Mouse (Mus musculus) hindbrain, embryonic 12.5 days (tissue): ENCODE results near the gene Zfhx3. TPM values are rescaled to one million over a fixed set of nuclear protein-coding genes. Genes with fewer than 3 reads are reported as not detected.
A peak's percentile ranks its signal among the peaks of the same experiment; 100 is the strongest.

ENCODE experiments used
- ATAC-seq: fragments of 200-750 bp; cut with Nextera tagmentation; 2 replicates; pipeline ENCODE4 v1.8.0; 2017; ENCODE audit warnings: moderate TSS enrichment; ENCODE audit not compliant: low FRiP score
- H3K27ac ChIP-seq: fragments of 300-500 bp; sonication (generic); 2 replicates; pipeline ENCODE4 v1.5.1; 2016; ENCODE audit warnings: mild to moderate bottlenecking
- H3K27me3 ChIP-seq: fragments of 300-500 bp; sonication (generic); 2 replicates; pipeline ENCODE4 v1.6.1; 2016; ENCODE audit warnings: mild to moderate bottlenecking
- H3K36me3 ChIP-seq: fragments of 300-500 bp; sonication (generic); 2 replicates; pipeline ENCODE4 v1.6.1; 2016; ENCODE audit warnings: mild to moderate bottlenecking
- H3K4me1 ChIP-seq: fragments of 300-500 bp; sonication (generic); 2 replicates; pipeline ENCODE4 v1.6.1; 2016
- H3K4me2 ChIP-seq: fragments of 300-500 bp; sonication (generic); replicated peaks from 2 replicates; pipeline ENCODE4 v1.6.1; 2016; ENCODE audit warnings: mild to moderate bottlenecking
- H3K4me3 ChIP-seq: fragments of 300-500 bp; sonication (generic); 2 replicates; pipeline ENCODE4 v1.5.1; 2016; ENCODE audit warnings: mild to moderate bottlenecking
- H3K9ac ChIP-seq: fragments of 300-500 bp; sonication (generic); 2 replicates; pipeline ENCODE4 v1.6.1; 2016; ENCODE audit warnings: mild to moderate bottlenecking, moderate library complexity
- H3K9me3 ChIP-seq: fragments of 300-500 bp; sonication (generic); replicated peaks from 2 replicates; pipeline ENCODE4 v1.6.1; 2016; ENCODE audit warnings: mild to moderate bottlenecking
- WGBS: fragments of 180-500 bp; shearing (Covaris S2); methylation state at CpG from one replicate; pipeline ENCODE4 v1.1.7; 2016; 5-methylcytosine and 5-hydroxymethylcytosine counted together
- polyA plus RNA-seq: library from polyadenylated mRNA; unstranded; fragments of >200 nt; fragmentation: Nextera tagmentation; extraction: Ambion mirVana; gene quantifications from 2 replicates; pipeline ENCODE4 v1.2.1, GENCODE M21; 2016

The Zfhx3 gene
- polyA plus RNA-seq, 1 experiment from 2014 or later, result 56.8 TPM

DNA sequence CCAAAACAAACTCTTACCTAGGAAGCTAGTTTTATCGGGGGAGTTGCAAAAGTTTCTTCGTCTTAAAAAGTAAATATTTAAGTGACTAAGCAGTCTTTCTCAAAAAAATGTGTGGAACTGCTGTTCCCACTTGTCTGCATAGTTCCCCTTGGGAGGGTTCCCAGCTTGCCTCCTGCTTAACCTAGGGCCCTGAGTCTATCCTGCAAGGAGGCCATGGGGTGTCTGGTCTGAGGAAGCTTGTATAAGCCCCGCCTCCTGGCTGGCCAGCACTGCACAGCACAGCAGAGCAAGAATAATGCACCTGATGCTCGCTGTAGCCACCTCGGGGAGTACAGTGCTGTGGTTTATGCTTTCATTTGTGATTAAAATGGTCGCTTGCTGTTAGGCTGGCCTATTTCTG is 775.6 kb downstream of the Zfhx3 start:
- Histone ChIP-seq H3K36me3 (no peaks in the 10 kb centered on the region), H3K9me3 (no peaks in the 10 kb centered on the region), H3K4me3 (peak overlapping the region; percentile 82), H3K4me1 (peaks cover 92% of the 10 kb centered on the region), H3K4me2 (peak overlapping the region; percentile 96), H3K27me3 (peaks cover 53% of the 10 kb centered on the region), H3K9ac (peak overlapping the region; percentile 45), H3K27ac (peak overlapping the region; percentile 64)
- no peak for ATAC-seq
- 30% methylated on average over 6 of the region's 6 CpGs for WGBS

DNA sequence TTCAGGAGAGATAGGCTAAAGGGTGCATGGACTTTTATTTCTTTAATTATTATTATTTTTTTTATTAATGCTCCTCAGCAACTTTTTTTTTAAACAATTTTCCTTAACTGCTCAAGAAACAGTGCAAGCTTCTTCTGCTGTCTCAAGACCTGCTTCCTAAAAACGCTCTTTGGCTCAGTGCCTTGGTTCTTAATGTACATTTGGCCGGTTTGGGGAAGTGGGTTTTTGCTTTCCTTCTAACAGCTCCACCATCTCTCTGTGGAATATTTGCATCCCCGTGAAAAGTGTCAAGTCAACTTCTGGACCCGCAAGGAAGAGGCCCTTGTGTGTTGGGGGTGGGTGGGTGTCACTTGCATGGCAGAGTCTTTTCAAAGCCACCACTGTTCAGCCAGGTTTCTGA is 778.4 kb downstream of the Zfhx3 start:
- WGBS, result 59% methylated on average over 4 of the region's 4 CpGs
- ATAC-seq, result no peak
- H3K27ac ChIP-seq, result no peak overlapping the region
- H3K9me3 ChIP-seq, result no peaks in the 10 kb centered on the region
- peaks cover 65% of the 10 kb centered on the region for H3K27me3 ChIP-seq
- H3K4me1 ChIP-seq, result peaks cover 90% of the 10 kb centered on the region
- H3K36me3 ChIP-seq, result no peaks in the 10 kb centered on the region
- H3K4me3 ChIP-seq, result no peak overlapping the region
- H3K4me2 ChIP-seq, result no peak overlapping the region
- H3K9ac ChIP-seq, result no peak overlapping the region

DNA sequence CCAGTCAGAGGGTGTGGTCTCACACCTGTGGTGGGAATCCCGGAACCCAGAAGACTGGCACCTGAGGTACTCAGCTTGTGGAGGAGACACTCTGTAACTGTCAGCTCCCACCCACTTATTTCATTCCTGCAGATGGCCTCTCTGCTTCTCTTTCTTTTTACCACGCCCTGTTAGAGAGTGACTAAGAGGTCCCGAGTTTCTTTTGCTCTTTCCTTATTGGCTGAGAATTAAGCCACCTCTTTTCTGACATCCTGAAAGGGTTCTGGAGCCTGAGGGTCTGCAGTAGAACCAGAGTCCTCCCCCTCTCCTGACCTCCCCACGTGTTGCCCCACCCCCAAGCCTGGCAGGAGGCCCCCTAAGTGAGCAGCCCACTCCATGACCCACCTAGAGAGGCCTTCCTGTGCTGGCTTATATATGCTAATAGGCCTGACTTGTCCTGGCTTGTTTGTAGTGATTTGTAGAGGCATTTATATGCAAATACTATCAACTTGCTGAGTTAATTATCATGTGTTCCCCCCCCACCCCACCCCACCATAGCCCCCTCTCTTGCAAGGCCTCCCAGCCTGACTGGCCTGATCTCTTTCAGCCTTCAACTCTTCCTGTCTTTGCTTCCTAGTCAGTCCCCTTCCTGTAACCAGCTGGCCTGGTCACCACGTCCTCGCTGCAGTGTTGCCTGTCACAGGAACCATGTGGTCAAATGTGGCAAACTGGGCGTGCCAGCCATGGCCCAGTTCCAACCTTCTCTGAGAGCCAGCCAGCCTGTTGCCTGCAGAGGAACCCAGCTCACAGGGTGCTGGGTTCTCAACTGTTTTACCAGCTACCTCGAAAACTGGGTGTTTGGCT is 780.4 kb downstream of the Zfhx3 start:
- H3K9me3 ChIP-seq, result no peaks in the 10 kb centered on the region
- H3K4me1 ChIP-seq, result peaks cover 89% of the 10 kb centered on the region
- H3K27me3 ChIP-seq, result peaks cover 56% of the 10 kb centered on the region
- 7% methylated on average over 8 of the region's 8 CpGs for WGBS
- H3K36me3 ChIP-seq, result no peaks in the 10 kb centered on the region
- no peak overlapping the region for H3K27ac ChIP-seq
- peak overlapping the region; percentile 22 for H3K4me2 ChIP-seq
- H3K9ac ChIP-seq, result no peak overlapping the region
- no peak overlapping the region for H3K4me3 ChIP-seq
- ATAC-seq, result peak; percentile 62

GRCm38 (mm10) chr8:108723636-108724035 is 781.2 kb downstream of the Zfhx3 start:
- no peak overlapping the region for H3K9ac ChIP-seq
- H3K27ac ChIP-seq, result no peak overlapping the region
- no peaks in the 10 kb centered on the region for H3K36me3 ChIP-seq
- no peak overlapping the region for H3K4me2 ChIP-seq
- ATAC-seq, result no peak
- peaks cover 48% of the 10 kb centered on the region for H3K27me3 ChIP-seq
- no peaks in the 10 kb centered on the region for H3K9me3 ChIP-seq
- WGBS, result 34% methylated on average over 11 of the region's 11 CpGs
- H3K4me3 ChIP-seq, result no peak overlapping the region
- H3K4me1 ChIP-seq, result peaks cover 89% of the 10 kb centered on the region

DNA sequence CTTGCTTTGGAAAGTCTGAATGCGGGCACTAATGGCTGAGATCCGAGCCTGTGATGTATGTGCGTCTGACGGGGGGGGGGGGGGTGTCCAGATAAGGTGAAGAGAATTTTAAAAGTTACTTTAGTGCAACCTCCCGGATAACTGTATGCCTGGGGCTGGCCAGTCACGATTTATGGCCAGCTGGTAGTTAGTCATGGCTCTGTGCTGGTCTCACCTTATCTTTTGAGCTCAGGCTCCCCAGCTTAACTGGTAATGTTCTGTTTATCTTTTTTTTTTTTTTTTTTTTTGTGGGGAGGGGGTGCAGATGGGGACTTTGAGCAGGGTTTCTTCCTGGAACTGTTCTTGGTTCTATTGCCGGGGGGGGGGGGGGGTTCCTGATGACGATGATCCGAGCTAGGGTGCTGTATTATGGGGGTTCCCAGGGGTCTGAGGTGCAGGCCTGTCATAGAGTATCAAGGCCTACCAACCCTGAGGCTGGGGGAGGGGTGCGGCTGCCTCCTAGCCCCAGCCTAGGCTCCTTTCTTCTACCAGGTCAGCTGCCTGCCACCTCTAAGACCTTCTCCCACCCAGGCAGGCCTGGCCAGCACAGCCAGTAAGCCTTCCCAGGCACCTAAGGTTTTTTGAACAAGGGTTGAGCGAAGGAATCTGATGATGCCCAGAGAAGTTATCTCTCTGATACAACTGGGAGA is 782.5 kb downstream of the Zfhx3 start:
- no peak overlapping the region for H3K4me3 ChIP-seq
- H3K4me2 ChIP-seq, result peak overlapping the region; percentile 11
- H3K9ac ChIP-seq, result no peak overlapping the region
- H3K27me3 ChIP-seq, result peaks cover 39% of the 10 kb centered on the region
- no peak for ATAC-seq
- no peaks in the 10 kb centered on the region for H3K9me3 ChIP-seq
- no peaks in the 10 kb centered on the region for H3K36me3 ChIP-seq
- no peak overlapping the region for H3K27ac ChIP-seq
- H3K4me1 ChIP-seq, result peaks cover 91% of the 10 kb centered on the region
- WGBS, result 31% methylated on average over 11 of the region's 11 CpGs

- peaks cover 92% of the 10 kb centered on the region for H3K4me1 ChIP-seq
- H3K4me2 ChIP-seq, result no peak overlapping the region
- WGBS, result 41% methylated on average over 10 of the region's 10 CpGs
- H3K36me3 ChIP-seq, result no peaks in the 10 kb centered on the region
- H3K27me3 ChIP-seq, result peaks cover 33% of the 10 kb centered on the region
- peak overlapping the region; percentile 48; the same call in 1 of the 2 replicates for H3K27ac ChIP-seq
- H3K9me3 ChIP-seq, result no peaks in the 10 kb centered on the region
- no peak overlapping the region for H3K9ac ChIP-seq
- no peak for ATAC-seq
- H3K4me3 ChIP-seq, result no peak overlapping the region
These were observed 783.2 kb downstream of the Zfhx3 start for GRCm38 (mm10) chr8:108725631-108726030.

DNA sequence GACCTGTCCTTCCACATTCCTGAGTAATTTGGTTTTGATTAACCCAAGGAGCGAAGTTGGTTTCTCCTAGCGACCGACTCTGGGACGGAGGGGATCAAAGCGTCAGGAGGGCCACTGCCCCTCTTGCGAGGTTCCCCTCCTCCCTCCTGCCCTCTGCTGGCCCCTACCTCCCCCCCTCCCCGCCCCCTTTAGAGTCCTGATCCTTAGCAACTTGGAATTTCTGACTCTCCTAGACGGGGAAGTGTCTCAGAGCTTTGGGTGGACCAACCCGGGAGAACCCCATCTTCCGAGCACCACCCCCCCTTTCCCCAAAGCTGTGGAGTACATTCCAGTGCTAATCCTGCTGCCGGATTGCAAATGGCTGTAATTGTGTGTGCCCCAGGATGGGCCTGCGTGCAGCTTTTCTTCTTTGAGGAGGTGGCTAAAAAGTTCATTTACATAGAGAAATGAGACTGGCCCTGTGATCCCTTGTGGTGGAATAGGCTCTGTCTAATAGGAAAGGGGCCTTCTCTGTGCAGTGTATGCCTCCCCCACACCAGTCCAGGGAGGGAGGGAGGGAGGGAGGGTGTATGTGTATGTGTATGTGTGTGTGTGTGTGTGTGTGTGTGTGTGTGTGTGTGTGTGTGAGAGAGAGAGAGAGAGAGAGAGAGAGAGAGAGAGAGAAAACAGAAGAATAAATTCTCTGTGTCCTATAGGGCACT is 784.2 kb downstream of the Zfhx3 start:
- 2% methylated on average over 12 of the region's 12 CpGs for WGBS
- Histone ChIP-seq H3K4me1 (peaks cover 94% of the 10 kb centered on the region), H3K4me2 (peak overlapping the region; percentile 30), H3K4me3 (no peak overlapping the region), H3K27ac (no peak overlapping the region), H3K36me3 (no peaks in the 10 kb centered on the region), H3K9me3 (no peaks in the 10 kb centered on the region), H3K9ac (no peak overlapping the region), H3K27me3 (peaks cover 23% of the 10 kb centered on the region)
- ATAC-seq, result no peak

DNA sequence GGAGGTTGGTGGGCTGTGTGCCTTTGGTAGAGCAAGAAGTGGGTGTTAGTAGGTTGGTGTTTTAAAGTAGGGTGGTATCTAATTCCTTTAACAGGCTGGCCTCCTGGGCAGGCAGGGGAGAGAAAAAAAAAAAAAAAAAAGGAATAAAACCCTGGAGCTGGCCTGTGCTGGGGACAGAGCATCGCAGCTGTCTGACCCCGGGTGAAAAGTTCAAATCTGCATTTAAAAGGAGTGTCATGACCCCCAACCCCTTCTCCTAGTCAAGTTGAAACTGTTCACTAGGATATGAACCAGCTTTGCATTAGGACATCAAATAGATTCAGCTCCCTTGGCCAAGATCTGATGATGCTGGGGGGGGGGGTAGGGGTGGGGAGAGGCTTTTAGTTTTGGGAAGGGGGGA is 786.7 kb downstream of the Zfhx3 start:
- Histone ChIP-seq H3K27ac (no peak overlapping the region), H3K4me2 (no peak overlapping the region), H3K27me3 (peaks cover 12% of the 10 kb centered on the region), H3K4me3 (no peak overlapping the region), H3K4me1 (peaks cover 94% of the 10 kb centered on the region), H3K9me3 (no peaks in the 10 kb centered on the region), H3K36me3 (no peaks in the 10 kb centered on the region), H3K9ac (no peak overlapping the region)
- ATAC-seq, result no peak
- 0% methylated on average over 2 of the region's 2 CpGs for WGBS

- Histone ChIP-seq H3K9ac (no peak overlapping the region), H3K9me3 (no peaks in the 10 kb centered on the region), H3K27me3 (peaks cover 10% of the 10 kb centered on the region), H3K4me3 (no peak overlapping the region), H3K4me2 (no peak overlapping the region), H3K27ac (no peak overlapping the region), H3K36me3 (no peaks in the 10 kb centered on the region), H3K4me1 (peaks cover 92% of the 10 kb centered on the region)
- no peak for ATAC-seq
- WGBS, result 5% methylated on average over 12 of the region's 12 CpGs
These were observed 787.4 kb downstream of the Zfhx3 start for GRCm38 (mm10) chr8:108729667-108730329.

DNA sequence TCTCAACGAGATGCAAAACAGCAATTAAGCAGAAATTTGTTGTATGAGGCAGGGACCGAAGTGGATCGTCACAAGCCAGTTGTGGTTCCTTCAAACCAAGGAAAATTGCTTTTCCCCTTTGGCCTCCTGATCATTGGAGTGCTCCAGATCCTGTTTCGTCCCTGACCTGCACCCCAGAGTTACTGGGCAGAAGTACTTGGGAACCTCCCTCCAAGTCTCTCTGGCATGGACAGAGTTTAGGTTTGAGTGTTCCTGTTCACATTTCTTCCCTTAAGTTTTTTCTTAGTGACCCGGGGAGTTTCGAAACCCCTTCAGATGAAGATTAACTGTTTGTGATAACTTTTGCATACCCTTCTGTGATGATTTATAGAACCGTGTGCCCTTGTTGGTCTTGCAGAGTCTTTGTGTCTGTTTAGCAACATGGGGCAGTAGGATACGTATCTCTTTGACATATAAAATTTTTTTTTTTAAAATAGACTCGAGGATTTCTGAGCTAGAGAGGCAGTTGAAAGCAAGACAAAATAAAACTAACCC is 788.5 kb downstream of the Zfhx3 start:
- Histone ChIP-seq H3K27ac (no peak overlapping the region), H3K4me3 (no peak overlapping the region), H3K36me3 (no peaks in the 10 kb centered on the region), H3K9ac (no peak overlapping the region), H3K4me1 (peaks cover 82% of the 10 kb centered on the region), H3K27me3 (0 out of 2 replicates have a peak, but pooled peaks cover 4% of the 10 kb centered on the region), H3K9me3 (no peaks in the 10 kb centered on the region), H3K4me2 (no peak overlapping the region)
- WGBS, result 47% methylated on average over 9 of the region's 9 CpGs
- no peak for ATAC-seq

DNA sequence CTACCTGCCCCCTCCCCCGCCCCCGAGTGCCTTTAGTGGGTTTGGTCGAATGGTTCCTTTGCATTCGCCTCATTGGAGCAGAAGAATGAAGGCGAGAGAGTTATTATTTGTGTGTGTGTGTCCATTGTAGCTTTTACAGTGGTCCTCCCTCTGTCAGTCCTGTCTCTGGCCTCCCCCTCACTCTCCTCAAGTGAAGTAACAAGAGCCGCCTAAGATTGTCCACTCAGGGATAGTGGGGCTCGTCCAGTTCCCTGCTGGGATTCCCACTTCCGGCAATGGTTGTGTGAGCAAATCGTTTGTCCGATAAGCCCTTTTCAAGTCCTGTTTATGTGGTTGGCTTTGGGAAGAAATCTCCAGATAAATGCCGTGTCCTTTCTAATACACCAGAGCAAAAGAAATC is 790.1 kb downstream of the Zfhx3 start:
- peak overlapping the region; percentile 18 for H3K4me2 ChIP-seq

More for the DNA sequence above, 790.1 kb downstream of the Zfhx3 start:
- H3K4me3 ChIP-seq, result no peak overlapping the region
- 15% methylated on average over 11 of the region's 11 CpGs for WGBS
- H3K27ac ChIP-seq, result no peak overlapping the region
- H3K27me3 ChIP-seq, result 0 out of 2 replicates have a peak, but pooled peaks cover 4% of the 10 kb centered on the region
- no peak overlapping the region for H3K9ac ChIP-seq
- H3K4me1 ChIP-seq, result peaks cover 83% of the 10 kb centered on the region
- no peaks in the 10 kb centered on the region for H3K36me3 ChIP-seq
- no peaks in the 10 kb centered on the region for H3K9me3 ChIP-seq
- ATAC-seq, result no peak
